Mouse (Mus musculus) ES-Bruce4 (cell line): Measurements from ENCODE around the gene Pnpla7. TPM values are rescaled to one million over a fixed set of nuclear protein-coding genes. Genes with fewer than 3 reads are reported as not detected.
"Not testable (repeated sequence)": the region's sequence is repeated elsewhere in the genome, so short reads cannot be mapped to it uniquely, and the experiment has no call there.

Experiments used
- H3K27ac ChIP-seq: 2 replicates; pipeline ENCODE4 v1.5.1; 2012; ENCODE audit warnings: low read length, inconsistent platforms; ENCODE audit not compliant: insufficient read depth
- H3K27me3 ChIP-seq: 2 replicates; pipeline ENCODE4 v1.6.1; 2012; ENCODE audit warnings: mild to moderate bottlenecking, low read length, inconsistent platforms; ENCODE audit not compliant: control insufficient read depth, poor library complexity, insufficient read depth, severe bottlenecking
- H3K36me3 ChIP-seq: 2 replicates; pipeline ENCODE4 v1.6.1; 2012; ENCODE audit warnings: inconsistent platforms, mild to moderate bottlenecking, low read length, moderate library complexity; ENCODE audit not compliant: control insufficient read depth, poor library complexity, insufficient read depth, severe bottlenecking
- H3K4me1 ChIP-seq: one replicate; pipeline ENCODE4 v1.8.1; 2011; ENCODE audit warnings: low read length; ENCODE audit not compliant: control insufficient read depth, insufficient read depth
- H3K4me3 ChIP-seq: 2 replicates; pipeline ENCODE4 v1.5.1; 2011; ENCODE audit warnings: low read depth, mild to moderate bottlenecking, low read length
- H3K9ac ChIP-seq: 2 replicates; pipeline ENCODE4 v1.6.1; 2012; ENCODE audit warnings: low read depth, mild to moderate bottlenecking, inconsistent platforms; ENCODE audit not compliant: poor library complexity, severe bottlenecking
- H3K9me3 ChIP-seq: replicated peaks from 2 replicates; pipeline ENCODE4 v1.6.1; 2012; ENCODE audit warnings: mild to moderate bottlenecking, low read length, inconsistent platforms; ENCODE audit not compliant: control insufficient read depth, poor library complexity, insufficient read depth, severe bottlenecking
- CTCF ChIP-seq: IDR thresholded peaks from one replicate; pipeline ENCODE4 v1.8.1; 2011; ENCODE audit warnings: low read depth, low read length
- EP300 ChIP-seq: IDR thresholded peaks from 2 replicates; pipeline ENCODE4 v1.6.1; 2011; ENCODE audit warnings: low read depth, low read length; ENCODE audit not compliant: insufficient read depth
- POLR2A ChIP-seq: IDR thresholded peaks from one replicate; pipeline ENCODE4 v1.8.1; 2011; ENCODE audit warnings: low read length; ENCODE audit not compliant: insufficient read depth
- polyA plus RNA-seq: library from polyadenylated mRNA; stranded (reverse); fragments of >200 nt; gene quantifications from 2 replicates; pipeline ENCODE4 v1.2.4, GENCODE M21; 2011; ENCODE audit warnings: low read depth; ENCODE audit not compliant: missing spikeins, insufficient read depth, insufficient read length

Gene Pnpla7
- polyA plus RNA-seq, 1 experiment = 20.1 TPM

- Histone ChIP-seq H3K36me3 (peaks cover 56% of the 10 kb centered on the region), H3K4me1 (no peaks in the 10 kb centered on the region), H3K4me3 (no peak overlapping the region), H3K9me3 (no peaks in the 10 kb centered on the region), H3K27me3 (no peaks in the 10 kb centered on the region), H3K9ac (no peak overlapping the region), H3K27ac (no peak overlapping the region)
- TF ChIP-seq POLR2A (no peak), CTCF (no peak), EP300 (no peak)
Observed at GRCm38 (mm10) chr2:24952537-24953055, 23.2 kb upstream of the Pnpla7 start.

- H3K36me3 ChIP-seq = peaks cover 49% of the 10 kb centered on the region
Observed at GRCm38 (mm10) chr2:24960910-24961309, 14.9 kb upstream of the Pnpla7 start.

GRCm38 (mm10) chr2:24962304-24963000 is 13.4 kb upstream of the Pnpla7 start, which contains the start of gene Dph7:
Dph7 (plus strand) TSS chr2:24962400.
- H3K4me3 ChIP-seq = peak within 1 kb of the TSS; percentile 88
- no peaks in the 10 kb centered on the region for H3K9me3 ChIP-seq
- H3K4me1 ChIP-seq = peaks cover 1% of the 10 kb centered on the region
- H3K9ac ChIP-seq = peak within 1 kb of the TSS; percentile 67
- TF ChIP-seq POLR2A = peak; percentile 87
- TF ChIP-seq CTCF = peak; percentile 97
- peak; percentile 54; the same call in 1 of the 2 replicates for TF ChIP-seq EP300
- H3K27ac ChIP-seq = no peak within 1 kb of the TSS
- H3K36me3 ChIP-seq = peaks cover 43% of the 10 kb centered on the region
- H3K27me3 ChIP-seq = no peaks in the 10 kb centered on the region

More at GRCm38 (mm10) chr2:24960910-24961309, 14.9 kb upstream of the Pnpla7 start:
- Histone ChIP-seq H3K27me3 (no peaks in the 10 kb centered on the region), H3K9ac (no peak overlapping the region), H3K9me3 (no peaks in the 10 kb centered on the region), H3K4me3 (no peak overlapping the region), H3K4me1 (peaks cover 1% of the 10 kb centered on the region), H3K27ac (no peak overlapping the region)
- TF ChIP-seq CTCF (peak; percentile 69), POLR2A (no peak), EP300 (no peak)

GRCm38 (mm10) chr2:24970386-24970785 is 5.4 kb upstream of the Pnpla7 start:
- peaks cover 23% of the 10 kb centered on the region for H3K36me3 ChIP-seq
- H3K4me1 ChIP-seq = no peaks in the 10 kb centered on the region

GRCm38 (mm10) chr2:24974452-24974851 is 1.4 kb upstream of the Pnpla7 start:
- peak overlapping the region; percentile 84 for H3K4me3 ChIP-seq
- not testable (repeated sequence) for H3K4me1 ChIP-seq, H3K27me3 ChIP-seq, H3K9me3 ChIP-seq, H3K27ac ChIP-seq
- peaks cover 11% of the 10 kb centered on the region for H3K36me3 ChIP-seq
- peak overlapping the region; percentile 59 for H3K9ac ChIP-seq

More at GRCm38 (mm10) chr2:24970386-24970785, 5.4 kb upstream of the Pnpla7 start:
- Histone ChIP-seq H3K27me3 (no peaks in the 10 kb centered on the region), H3K4me3 (no peak overlapping the region), H3K27ac (no peak overlapping the region), H3K9me3 (no peaks in the 10 kb centered on the region), H3K9ac (no peak overlapping the region)
- TF ChIP-seq CTCF (no peak), EP300 (no peak), POLR2A (no peak)

- TF ChIP-seq POLR2A = no peak
- TF ChIP-seq CTCF = no peak
- TF ChIP-seq EP300 = no peak
- peak within 1 kb of the TSS; percentile 59 for H3K9ac ChIP-seq
Observed at GRCm38 (mm10) chr2:24974906-24975703, 728 bp upstream of the Pnpla7 start, which contains the start of gene Mrpl41. Mrpl41 (minus strand) TSS chr2:24975098.

More at GRCm38 (mm10) chr2:24974906-24975703, 728 bp upstream of the Pnpla7 start, which contains the start of gene Mrpl41:
- Histone ChIP-seq H3K4me1 (no peaks in the 10 kb centered on the region), H3K9me3 (no peaks in the 10 kb centered on the region), H3K27ac (no peak within 1 kb of the TSS), H3K36me3 (peaks cover 7% of the 10 kb centered on the region), H3K27me3 (no peaks in the 10 kb centered on the region), H3K4me3 (peak within 1 kb of the TSS; percentile 84)
